Mouse (Mus musculus) erythroblast, embryonic 14.5 days (primary cell): ENCODE results near the gene Tecpr2.

Source experiments
- GATA1 ChIP-seq: IDR thresholded peaks from 2 replicates; pipeline ENCODE4 v1.6.1; 2012; ENCODE audit warnings: low read length, inconsistent platforms, mixed read lengths
- TAL1 ChIP-seq: IDR thresholded peaks from 3 replicates; pipeline ENCODE4 v1.6.1; 2012; ENCODE audit warnings: low read length, inconsistent platforms, mixed read lengths

DNA sequence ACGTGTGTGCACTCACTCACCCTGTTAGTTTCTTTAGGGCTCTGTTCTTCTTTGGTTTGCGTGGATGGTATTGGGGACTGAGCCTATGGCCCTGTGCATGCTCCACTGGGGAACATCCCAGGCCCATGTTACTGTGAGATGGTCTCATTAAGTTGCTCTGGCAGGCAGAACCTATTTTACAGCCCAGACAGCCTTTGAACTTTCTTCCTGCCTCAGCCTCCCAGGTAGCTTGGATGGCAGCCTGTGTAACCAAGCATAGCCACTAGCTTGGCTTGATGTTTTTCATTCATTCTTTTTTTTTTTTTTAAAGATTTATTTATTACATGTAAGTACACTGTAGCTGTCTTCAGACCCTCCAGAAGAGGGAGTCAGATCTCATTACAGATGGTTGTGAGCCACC is 3.8 kb upstream of the Tecpr2 start:
- no peak for TF ChIP-seq TAL1
- no peak for TF ChIP-seq GATA1
